Mouse (Mus musculus): Measurements from ENCODE around the gene Fam20a.

- TF ChIP-seq SRF (IDR thresholded peaks at IDR 0.05; ENCODE audit: control insufficient read depth, insufficient read length, low read depth): no peak
- no peak for TF ChIP-seq POLR2A (IDR thresholded peaks at IDR 0.05; ENCODE audit: insufficient read length, low read depth)
- no peak for TF ChIP-seq TCF12 (IDR thresholded peaks at IDR 0.05; ENCODE audit: insufficient read depth, poor library complexity, severe bottlenecking)
- no peak for TF ChIP-seq REST (IDR thresholded peaks at IDR 0.05; ENCODE audit: insufficient read depth, insufficient read length)
These were observed 52.9 kb downstream of the Fam20a start for GRCm38 (mm10) chr11:109669149-109669708.
